Mouse (Mus musculus) gonadal fat pad, adult 2 months (tissue): ENCODE results near the gene Polr2m. TPM values are rescaled to one million over a fixed set of nuclear protein-coding genes. Genes with fewer than 3 reads are reported as not detected.

ENCODE experiments used
- DNase-seq: peaks from one replicate; pipeline ENCODE4 v3.0.0-alpha.2; 2012; ENCODE audit warnings: low read depth
- polyA plus RNA-seq: library from polyadenylated mRNA; depleted of rRNA; stranded (reverse); fragments of >200 nt; gene quantifications from 2 replicates; pipeline ENCODE4 v1.2.3, GENCODE M21; 2012; rRNA removed

The Polr2m gene
- polyA plus RNA-seq, 1 experiment = 570 TPM

DNA sequence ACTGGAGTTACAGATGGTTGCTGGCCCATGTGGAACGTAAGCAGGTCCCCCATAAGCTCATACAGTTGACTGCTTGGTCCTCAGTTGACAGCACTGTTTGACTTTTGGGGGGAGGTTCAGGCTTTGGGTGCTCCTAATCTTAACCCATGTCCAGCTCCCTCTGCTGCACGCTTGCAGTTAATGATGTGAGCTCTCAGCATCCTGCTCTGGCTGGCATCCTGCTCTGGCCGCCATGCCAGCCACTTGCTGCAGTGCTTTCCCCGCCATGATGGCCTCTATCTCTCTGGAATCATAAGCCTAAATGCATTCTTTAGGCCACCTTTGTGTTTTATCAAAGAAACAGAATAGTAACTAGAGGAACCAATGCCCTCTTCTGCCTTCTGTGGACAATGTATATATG lies 10.2 kb downstream of the Polr2m start:
- no peak for DNase-seq

DNA sequence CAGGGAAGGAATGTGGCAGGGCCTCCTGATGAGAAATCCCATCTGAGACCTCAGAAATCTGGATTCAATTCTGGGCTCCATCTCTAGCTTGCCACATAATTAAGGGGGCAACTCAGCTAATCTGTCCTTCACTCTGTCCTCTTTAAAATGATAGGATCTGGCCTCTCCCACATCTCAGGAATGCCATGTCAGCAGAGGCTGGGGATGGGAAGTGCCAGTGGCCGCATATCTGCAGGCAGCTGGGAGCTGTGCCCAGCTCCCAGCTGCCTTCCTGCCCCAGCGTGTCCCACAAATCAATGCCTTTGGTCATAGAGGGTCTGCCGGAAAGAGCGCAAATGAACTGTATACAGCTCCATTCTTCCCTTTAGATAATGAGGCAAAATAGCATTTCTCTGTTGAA lies 18.3 kb downstream of the Polr2m start:
- DNase-seq = no peak

DNA sequence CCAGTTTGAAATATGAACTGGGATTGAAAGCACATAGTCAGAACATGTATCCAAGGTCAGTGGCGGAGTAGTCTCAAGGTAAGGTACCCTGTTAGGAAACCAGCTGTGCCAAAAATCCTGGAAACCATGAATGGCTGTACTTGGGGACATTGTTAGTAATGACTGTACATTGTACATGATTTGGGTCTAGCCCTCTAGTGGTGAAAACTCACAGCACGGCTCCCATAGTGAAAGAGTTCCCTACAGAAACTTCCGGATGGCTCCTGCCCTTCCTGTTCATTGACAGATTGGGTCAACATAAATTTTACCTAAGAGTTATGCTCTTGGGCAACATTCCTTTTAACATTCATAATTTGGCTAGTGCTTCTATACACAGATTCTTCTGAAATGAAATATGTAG lies 19.6 kb downstream of the Polr2m start:
- no peak for DNase-seq

DNA sequence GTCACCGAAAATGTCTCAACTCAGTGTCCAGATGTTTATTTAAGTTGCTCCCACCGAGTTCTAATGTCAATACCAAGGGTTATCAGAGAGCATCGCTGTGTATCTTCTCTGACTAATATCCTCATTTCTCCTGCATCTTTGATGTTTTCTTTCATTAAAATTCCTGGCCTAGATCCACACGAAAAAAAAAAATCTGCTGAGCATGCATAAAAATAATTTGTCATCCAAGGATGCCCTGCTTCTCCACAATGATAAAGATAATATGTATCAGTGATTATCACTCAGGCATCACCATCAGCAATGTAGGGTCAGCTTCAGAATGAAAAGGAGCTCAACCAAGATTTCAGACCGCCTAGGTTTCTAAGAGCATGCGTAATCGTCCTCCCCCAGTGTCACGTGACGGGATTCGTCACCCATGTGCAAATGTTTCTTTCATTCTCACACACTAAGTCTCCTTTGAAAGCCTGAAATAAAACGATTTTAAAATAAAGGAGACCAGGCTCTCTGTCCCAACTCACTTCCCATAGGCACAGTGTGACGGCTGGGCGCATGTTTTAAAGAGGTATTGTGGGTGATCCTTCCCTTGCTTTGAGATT lies 22.6 kb downstream of the Polr2m start:
- DNase-seq = no peak

DNA sequence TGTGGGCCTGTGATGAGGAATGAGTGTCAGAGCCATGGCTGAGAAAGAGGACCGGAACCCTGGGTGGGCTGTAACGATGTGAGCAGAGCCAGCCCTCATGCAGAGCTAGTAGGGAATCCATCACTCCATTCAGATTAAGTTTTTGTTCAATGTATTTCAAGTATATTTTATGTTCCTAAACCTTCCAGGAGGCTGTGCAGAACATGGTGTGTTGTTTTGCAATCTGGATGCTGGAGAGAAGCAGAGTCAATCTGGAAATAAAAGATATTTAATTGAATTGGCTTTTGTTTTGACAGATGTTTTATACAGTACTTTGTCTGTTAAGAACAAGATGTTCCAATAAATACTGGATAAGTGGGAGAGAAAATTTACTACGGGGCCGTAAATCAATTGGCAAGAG lies 29.0 kb downstream of the Polr2m start:
- DNase-seq = no peak

DNA sequence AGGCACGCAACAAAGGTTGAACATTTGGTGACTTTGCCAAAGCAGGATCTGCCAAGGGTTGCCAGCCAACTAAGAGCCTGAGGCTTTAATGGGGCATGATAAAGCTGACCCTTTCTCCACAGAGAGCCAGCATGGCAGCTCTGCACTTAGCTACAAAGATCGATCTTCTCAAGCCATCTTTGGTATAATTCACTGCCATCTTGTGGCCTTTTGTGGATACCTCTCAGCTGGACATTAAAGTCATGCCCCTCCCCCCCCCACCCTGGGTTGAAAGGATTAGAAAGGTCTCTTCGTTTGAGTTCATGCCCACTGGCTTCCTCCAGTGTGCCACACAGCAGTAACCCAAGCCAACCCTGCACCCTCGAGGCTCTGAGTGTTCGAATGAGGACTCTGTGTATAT lies 31.8 kb downstream of the Polr2m start:
- DNase-seq = no peak

DNA sequence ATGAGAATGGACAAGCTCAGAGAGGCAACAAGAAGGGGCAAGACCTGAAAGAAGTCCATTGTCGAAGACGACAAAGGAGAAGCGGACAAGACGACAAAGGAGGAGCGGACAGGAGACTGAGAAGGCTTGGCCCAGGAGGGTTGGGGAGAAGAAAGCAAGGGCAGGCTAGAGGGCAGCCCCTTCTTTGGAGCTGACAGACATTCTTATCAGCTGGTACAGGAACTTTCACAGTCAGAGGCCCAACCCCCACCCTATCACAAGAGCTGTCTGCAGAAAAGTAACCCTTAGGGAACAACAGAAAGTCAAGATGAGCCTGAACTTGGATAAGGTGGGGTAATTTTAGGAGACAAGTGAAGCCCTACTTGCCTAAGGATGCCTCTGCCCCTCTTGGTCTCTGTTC lies 32.4 kb downstream of the Polr2m start:
- no peak for DNase-seq

DNA sequence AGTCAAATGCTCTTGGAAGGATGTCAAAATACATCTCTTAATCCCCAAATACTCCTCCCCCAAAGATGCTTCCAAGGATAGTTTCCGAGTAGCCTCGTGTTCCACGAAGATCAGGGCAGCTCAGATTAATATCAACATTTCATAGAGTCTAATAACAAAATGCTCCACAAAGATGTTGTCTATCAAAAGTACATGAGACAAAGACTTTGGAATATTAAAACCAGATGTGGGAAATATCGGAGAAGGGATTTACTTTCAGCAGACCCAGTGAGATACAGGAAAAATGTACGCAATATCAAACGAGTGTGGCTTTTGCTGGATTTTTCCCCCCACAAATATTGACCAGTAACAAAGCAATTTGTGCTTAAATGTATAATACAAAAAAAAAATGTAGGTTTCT lies 35.1 kb downstream of the Polr2m start:
- no peak for DNase-seq

DNA sequence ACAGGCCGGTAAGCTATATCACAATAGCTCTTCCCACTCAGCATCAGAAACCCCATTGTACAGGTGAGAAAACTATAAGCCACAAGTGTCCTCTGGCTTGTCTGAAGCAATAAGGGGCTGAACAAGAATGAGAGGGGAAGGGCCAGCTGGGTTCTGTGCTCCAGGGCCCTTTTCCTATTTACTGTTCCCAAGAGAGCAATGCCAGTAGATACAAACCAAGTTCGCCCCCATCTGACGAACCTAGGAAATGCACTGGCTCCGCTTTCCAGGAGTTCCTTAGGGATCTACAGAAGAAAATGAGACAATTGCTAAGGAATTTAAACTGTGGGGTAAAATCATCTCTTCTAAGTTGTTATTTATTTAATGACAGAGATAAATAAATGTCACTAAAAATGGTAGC lies 38.2 kb downstream of the Polr2m start:
- no peak for DNase-seq

DNA sequence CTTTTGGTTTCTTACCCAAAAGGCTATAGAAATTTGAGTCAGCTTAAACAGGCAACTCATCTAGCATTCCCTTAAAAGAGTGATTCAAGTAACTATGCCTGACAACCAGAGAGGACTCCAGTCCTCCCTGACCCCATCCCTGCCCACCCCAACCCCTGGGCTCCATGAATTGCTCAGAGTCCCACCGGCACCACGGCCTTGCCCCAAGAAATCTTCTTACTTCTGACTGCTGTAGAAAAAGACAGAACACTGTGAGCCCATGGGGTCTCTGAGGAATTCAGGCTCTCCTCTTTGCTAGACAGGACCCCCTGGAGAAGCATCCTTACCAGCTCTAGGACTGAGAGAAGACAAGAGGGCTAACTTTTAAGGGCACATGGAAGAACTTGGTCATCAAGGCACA lies 40.4 kb downstream of the Polr2m start:
- no peak for DNase-seq

DNA sequence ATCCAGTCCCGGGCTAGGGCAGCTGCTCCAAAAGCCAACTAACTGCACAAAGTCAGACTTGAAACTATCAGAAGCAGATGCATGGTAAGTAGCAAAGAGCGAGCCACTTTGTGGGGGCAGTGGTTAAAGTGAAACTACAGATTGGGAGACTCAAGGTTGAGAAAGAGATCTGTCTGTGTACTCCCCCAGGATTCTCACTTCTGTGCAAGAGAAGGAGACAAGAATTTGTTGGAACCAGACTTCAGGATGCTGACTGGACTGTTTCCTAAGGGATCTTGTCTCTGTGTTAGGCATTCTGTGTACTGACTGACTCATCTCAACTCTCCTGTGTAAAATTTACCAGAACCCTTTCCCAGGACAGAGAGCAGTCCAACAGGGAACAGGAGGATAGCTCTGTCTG lies 47.6 kb downstream of the Polr2m start:
- DNase-seq = no peak

Other genes starting within 250 kb of the Polr2m start
- gene Myzap, start 106.4 kb upstream of the Polr2m start, polyA plus RNA-seq = 18.2 and 18.8 TPM in 2 replicates